Mouse (Mus musculus): Measurements from ENCODE around the gene Ankrd34a. TPM values are rescaled to one million over a fixed set of nuclear protein-coding genes. Genes with fewer than 3 reads are reported as not detected.

The Ankrd34a gene
- polyA plus RNA-seq (2015; fragmentation: Nextera tagmentation; extraction: Ambion mirVana), result not detected in 2 replicates

- Histone ChIP-seq H3K36me3 (replicated peaks; ENCODE audit: insufficient read depth, low read length) (no peaks in the 10 kb centered on the region), H3K4me2 (ENCODE audit: low read depth, low read length) (peak within 1 kb of the TSS; percentile 68), H3K27ac (ENCODE audit: low read depth) (no peak within 1 kb of the TSS), H3K9me3 (ENCODE audit: low read length) (no peaks in the 10 kb centered on the region), H3K27me3 (ENCODE audit: insufficient read depth, low read length) (peaks cover 60% of the 10 kb centered on the region), H3K4me1 (ENCODE audit: insufficient read depth) (peaks cover 30% of the 10 kb centered on the region), H3K4me3 (ENCODE audit: low read depth, low read length) (peak within 1 kb of the TSS; percentile 41), H3K9ac (replicated peaks) (no peak within 1 kb of the TSS)
- 3% methylated on average over 23 of the region's 23 CpGs for WGBS (ENCODE audit: insufficient replicate concordance)
- no peak for DNase-seq
- no peak for ATAC-seq
- no peak for TF ChIP-seq CTCF (IDR thresholded peaks at IDR 0.05; ENCODE audit: low read depth)
- TF ChIP-seq EP300 (IDR thresholded peaks at IDR 0.05; ENCODE audit: low read depth), result no peak
Observed at GRCm38 (mm10) chr3:96596228-96596707, at the start of gene Ankrd34a. Gene Ankrd34a, plus strand, starts transcription at chr3:96596636.

GRCm38 (mm10) chr3:96546880-96547279 lies 49.6 kb upstream of the Ankrd34a start:
- H3K4me2 ChIP-seq (ENCODE audit: low read depth, low read length), result no peak overlapping the region
- 44% methylated on average over 4 of the region's 4 CpGs for WGBS (ENCODE audit: insufficient replicate concordance)
- ATAC-seq, result no peak

GRCm38 (mm10) chr3:96547389-96547960 lies 49.0 kb upstream of the Ankrd34a start:
- peak; percentile 37 for ATAC-seq
- H3K36me3 ChIP-seq (replicated peaks; ENCODE audit: insufficient read depth, low read length), result no peaks in the 10 kb centered on the region
- no peak overlapping the region for H3K4me3 ChIP-seq (ENCODE audit: low read depth, low read length)
- H3K27ac ChIP-seq (ENCODE audit: low read depth), result no peak overlapping the region
- H3K4me2 ChIP-seq (ENCODE audit: low read depth, low read length), result peak overlapping the region; percentile 26; the same call in 1 of the 2 replicates
- TF ChIP-seq EP300 (IDR thresholded peaks at IDR 0.05; ENCODE audit: low read depth) (no peak), CTCF (IDR thresholded peaks at IDR 0.05; ENCODE audit: low read depth) (peak; percentile 91)
- peaks cover 16% of the 10 kb centered on the region for H3K4me1 ChIP-seq (ENCODE audit: insufficient read depth)
- no peaks in the 10 kb centered on the region for H3K9me3 ChIP-seq (ENCODE audit: low read length)
- WGBS (ENCODE audit: insufficient replicate concordance), result 14% methylated on average over 14 of the region's 14 CpGs
- no peaks in the 10 kb centered on the region for H3K27me3 ChIP-seq (ENCODE audit: insufficient read depth, low read length)
- no peak overlapping the region for H3K9ac ChIP-seq (replicated peaks)
- peak; percentile 85 for DNase-seq

More at GRCm38 (mm10) chr3:96546880-96547279, 49.6 kb upstream of the Ankrd34a start:
- no peak for DNase-seq
- no peaks in the 10 kb centered on the region for H3K9me3 ChIP-seq (ENCODE audit: low read length)
- H3K4me3 ChIP-seq (ENCODE audit: low read depth, low read length), result no peak overlapping the region
- no peak overlapping the region for H3K27ac ChIP-seq (ENCODE audit: low read depth)
- no peaks in the 10 kb centered on the region for H3K27me3 ChIP-seq (ENCODE audit: insufficient read depth, low read length)
- no peaks in the 10 kb centered on the region for H3K36me3 ChIP-seq (replicated peaks; ENCODE audit: insufficient read depth, low read length)
- no peak overlapping the region for H3K9ac ChIP-seq (replicated peaks)
- TF ChIP-seq EP300 (IDR thresholded peaks at IDR 0.05; ENCODE audit: low read depth) (no peak), CTCF (IDR thresholded peaks at IDR 0.05; ENCODE audit: low read depth) (no peak)
- H3K4me1 ChIP-seq (ENCODE audit: insufficient read depth), result peaks cover 15% of the 10 kb centered on the region

- H3K36me3 ChIP-seq (replicated peaks; ENCODE audit: insufficient read depth, low read length), result no peaks in the 10 kb centered on the region
- no peak for TF ChIP-seq CTCF (IDR thresholded peaks at IDR 0.05; ENCODE audit: low read depth)
- TF ChIP-seq EP300 (IDR thresholded peaks at IDR 0.05; ENCODE audit: low read depth), result no peak
- no peaks in the 10 kb centered on the region for H3K9me3 ChIP-seq (ENCODE audit: low read length)
- no peaks in the 10 kb centered on the region for H3K27me3 ChIP-seq (ENCODE audit: insufficient read depth, low read length)
- no peak overlapping the region for H3K27ac ChIP-seq (ENCODE audit: low read depth)
- ATAC-seq (no peak), DNase-seq (no peak)
- WGBS (ENCODE audit: insufficient replicate concordance), result 77% methylated on average over 7 of the region's 7 CpGs
- H3K4me1 ChIP-seq (ENCODE audit: insufficient read depth), result peaks cover 16% of the 10 kb centered on the region
- H3K4me3 ChIP-seq (ENCODE audit: low read depth, low read length), result no peak overlapping the region
- H3K9ac ChIP-seq (replicated peaks), result no peak overlapping the region
- no peak overlapping the region for H3K4me2 ChIP-seq (ENCODE audit: low read depth, low read length)
Observed at GRCm38 (mm10) chr3:96548824-96549223, 47.6 kb upstream of the Ankrd34a start.

- WGBS (ENCODE audit: insufficient replicate concordance), result 62% methylated on average over 5 of the region's 5 CpGs
- ATAC-seq (no peak), DNase-seq (no peak)
- TF ChIP-seq EP300 (IDR thresholded peaks at IDR 0.05; ENCODE audit: low read depth) (no peak), CTCF (IDR thresholded peaks at IDR 0.05; ENCODE audit: low read depth) (no peak)
- Histone ChIP-seq H3K27me3 (ENCODE audit: insufficient read depth, low read length) (no peaks in the 10 kb centered on the region), H3K27ac (ENCODE audit: low read depth) (no peak overlapping the region), H3K36me3 (replicated peaks; ENCODE audit: insufficient read depth, low read length) (no peaks in the 10 kb centered on the region), H3K9ac (replicated peaks) (no peak overlapping the region), H3K9me3 (ENCODE audit: low read length) (no peaks in the 10 kb centered on the region), H3K4me2 (ENCODE audit: low read depth, low read length) (no peak overlapping the region), H3K4me1 (ENCODE audit: insufficient read depth) (peaks cover 22% of the 10 kb centered on the region), H3K4me3 (ENCODE audit: low read depth, low read length) (no peak overlapping the region)
Observed at GRCm38 (mm10) chr3:96549346-96549745, 47.1 kb upstream of the Ankrd34a start.

GRCm38 (mm10) chr3:96551203-96551602 lies 45.2 kb upstream of the Ankrd34a start:
- no peak overlapping the region for H3K9ac ChIP-seq (replicated peaks)
- ATAC-seq (no peak), DNase-seq (peak; percentile 54)

More at GRCm38 (mm10) chr3:96551203-96551602, 45.2 kb upstream of the Ankrd34a start:
- H3K4me2 ChIP-seq (ENCODE audit: low read depth, low read length), result no peak overlapping the region
- 13% methylated on average over 8 of the region's 8 CpGs for WGBS (ENCODE audit: insufficient replicate concordance)
- H3K4me1 ChIP-seq (ENCODE audit: insufficient read depth), result peaks cover 30% of the 10 kb centered on the region
- no peaks in the 10 kb centered on the region for H3K36me3 ChIP-seq (replicated peaks; ENCODE audit: insufficient read depth, low read length)
- H3K9me3 ChIP-seq (ENCODE audit: low read length), result no peaks in the 10 kb centered on the region
- peak overlapping the region; percentile 26; the same call in 1 of the 2 replicates for H3K27ac ChIP-seq (ENCODE audit: low read depth)
- TF ChIP-seq EP300 (IDR thresholded peaks at IDR 0.05; ENCODE audit: low read depth) (peak; percentile 87), CTCF (IDR thresholded peaks at IDR 0.05; ENCODE audit: low read depth) (peak; percentile 78)
- H3K4me3 ChIP-seq (ENCODE audit: low read depth, low read length), result no peak overlapping the region
- no peaks in the 10 kb centered on the region for H3K27me3 ChIP-seq (ENCODE audit: insufficient read depth, low read length)
